Mouse (Mus musculus) brain, adult 2 months (tissue): ENCODE data around the gene Rsph14.
A peak's percentile ranks its signal among the peaks of the same experiment; 100 is the strongest.
"Not testable (repeated sequence)": the region's sequence is repeated elsewhere in the genome, so short reads cannot be mapped to it uniquely, and the experiment has no call there.

Source experiments
- DNase-seq: peaks from one replicate; pipeline ENCODE4 v3.0.0; 2011; ENCODE audit warnings: low read depth, low spot score

Gene Rsph14

GRCm38 (mm10) chr10:75053655-75054054 is 21.3 kb upstream of the Rsph14 start:
- no peak for DNase-seq

- no peak for DNase-seq
Observed at GRCm38 (mm10) chr10:75052902-75053301, 20.5 kb upstream of the Rsph14 start.

DNA sequence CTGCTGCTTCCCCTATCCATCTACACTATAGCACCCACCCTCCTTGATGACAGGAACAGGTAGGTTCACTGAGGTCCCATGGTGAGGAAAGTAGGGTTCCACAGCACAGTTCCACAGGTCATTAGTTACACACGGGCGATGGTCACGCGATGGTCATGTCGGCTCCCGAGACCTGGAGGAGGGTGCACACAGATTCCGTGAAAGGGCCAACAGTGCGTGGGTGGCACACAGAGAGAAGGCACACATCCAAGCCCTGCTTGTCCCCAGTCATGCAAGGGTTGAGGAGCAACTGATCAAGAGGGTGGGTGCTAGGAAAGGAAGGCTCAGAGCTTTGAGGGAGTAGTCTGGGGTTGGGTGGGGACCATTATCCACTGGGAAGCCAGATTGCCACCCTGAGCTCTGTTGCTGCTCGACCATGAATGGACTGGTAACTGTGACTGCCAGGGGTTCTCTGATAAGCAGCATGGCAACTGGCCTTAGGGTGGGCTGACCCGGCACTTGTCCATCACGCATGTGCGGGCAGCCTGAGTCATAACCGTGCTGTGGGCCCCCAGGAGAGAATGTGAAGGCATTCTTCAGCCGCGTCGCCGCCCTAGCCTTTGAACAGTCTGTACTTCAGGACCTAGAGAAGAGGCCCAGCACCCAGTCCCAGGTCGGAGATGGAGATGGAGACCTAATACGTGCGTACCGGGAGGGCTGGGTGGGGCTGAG is 19.1 kb upstream of the Rsph14 start:
- DNase-seq = no peak

DNA sequence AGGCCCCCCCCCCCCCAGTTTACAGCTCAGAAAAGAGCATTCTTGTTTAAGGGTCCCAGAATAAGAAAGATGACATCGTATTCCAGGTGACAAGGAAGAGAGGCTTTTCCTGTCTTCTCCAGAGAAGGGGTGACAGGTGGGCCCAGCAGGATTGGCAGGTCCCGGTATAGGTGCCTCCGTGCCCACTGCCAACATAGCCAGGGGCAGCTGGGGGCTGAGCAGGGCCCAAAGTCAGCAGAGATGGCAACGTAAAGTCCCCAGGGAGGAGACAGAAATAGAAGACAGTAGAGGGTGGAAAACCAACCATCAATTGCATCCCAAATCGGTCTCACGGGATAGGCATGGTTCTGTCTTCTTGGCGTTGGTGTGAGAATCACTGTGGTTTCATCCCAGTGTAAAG is 16.3 kb upstream of the Rsph14 start:
- no peak for DNase-seq

GRCm38 (mm10) chr10:75045831-75046230 is 13.4 kb upstream of the Rsph14 start:
- DNase-seq = no peak

- DNase-seq = no peak
Observed at GRCm38 (mm10) chr10:75044459-75044858, 12.1 kb upstream of the Rsph14 start.

DNA sequence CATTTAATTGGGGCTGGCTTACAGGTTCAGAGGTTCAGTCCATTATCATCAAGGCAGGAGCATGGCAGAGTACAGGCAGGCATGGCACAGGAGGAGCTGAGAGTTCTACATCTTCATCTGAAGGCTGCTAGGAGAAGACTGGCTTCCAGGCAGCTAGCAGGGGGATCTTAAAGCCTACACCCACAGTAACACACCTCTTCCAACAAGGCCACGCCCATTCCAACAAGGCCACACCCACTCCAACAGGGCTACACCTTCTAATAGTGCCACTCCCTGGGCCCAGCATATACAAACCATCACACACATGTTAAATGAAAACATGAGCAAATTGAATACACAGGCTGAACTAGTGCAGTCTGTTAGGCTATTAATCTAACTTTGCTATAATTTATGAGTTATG is 9.7 kb upstream of the Rsph14 start:
- DNase-seq = not testable (repeated sequence)

GRCm38 (mm10) chr10:75036883-75037379 is 4.5 kb upstream of the Rsph14 start, which contains the start of gene Rab36:
Gene Rab36 (plus strand): TSS chr10:75037058.
- peak; percentile 95 for DNase-seq

DNA sequence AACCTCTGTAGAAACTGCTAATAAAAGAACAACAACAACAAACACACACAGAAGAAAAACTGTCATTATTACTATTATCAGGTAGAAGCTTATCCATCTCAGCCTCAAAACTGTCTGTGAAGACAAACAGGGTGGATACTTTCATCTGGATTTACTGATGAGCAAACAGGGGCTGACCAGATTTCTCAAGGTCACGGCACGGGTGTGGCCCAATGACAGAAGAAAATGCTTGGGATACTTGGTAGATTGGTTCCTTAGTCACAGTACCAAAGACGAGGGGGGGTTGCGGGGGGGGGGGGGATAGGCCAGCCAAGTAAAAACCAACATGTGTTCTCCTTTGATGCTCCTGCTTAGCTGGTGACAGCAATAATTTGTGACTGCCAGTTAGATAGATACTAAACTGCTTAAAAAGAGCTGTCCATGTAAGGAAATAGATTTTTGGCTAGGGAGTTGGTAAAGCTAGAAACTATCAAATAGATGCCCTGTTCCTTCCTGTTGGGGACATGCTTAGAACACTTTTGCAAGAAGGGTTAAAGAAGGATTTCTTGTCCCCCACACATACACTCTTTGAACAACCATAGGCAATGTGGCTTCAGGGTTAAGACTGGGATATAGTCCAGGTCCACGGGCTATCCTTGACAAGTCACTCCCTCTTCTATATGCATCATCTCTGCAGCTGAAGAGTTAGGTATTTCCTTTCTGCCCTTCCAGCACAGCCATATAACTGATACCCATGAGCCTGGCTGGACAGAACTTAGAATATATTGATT is 856 bp downstream of the Rsph14 start:
- DNase-seq = no peak

DNA sequence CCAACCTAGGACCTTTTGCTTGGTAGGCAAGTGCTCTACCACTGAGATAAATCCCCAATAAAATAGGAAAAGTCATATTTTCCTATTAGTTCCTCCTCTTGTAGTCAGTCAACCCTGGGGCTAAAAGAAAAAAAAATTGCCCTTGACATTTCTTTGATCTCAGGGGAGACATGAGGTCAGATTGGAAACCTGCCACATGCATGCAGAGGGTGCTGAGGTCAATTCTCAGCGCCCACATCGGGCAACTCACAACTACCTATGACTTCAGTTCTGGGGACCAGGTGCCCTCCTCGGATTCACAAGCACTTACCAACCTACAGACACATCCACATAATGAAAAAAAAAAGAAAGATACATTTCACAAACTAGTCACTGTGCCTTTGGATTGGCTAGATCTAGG is 2.2 kb downstream of the Rsph14 start:
- DNase-seq = no peak

- no peak for DNase-seq
Observed at GRCm38 (mm10) chr10:75029677-75030076, 2.7 kb downstream of the Rsph14 start.

DNA sequence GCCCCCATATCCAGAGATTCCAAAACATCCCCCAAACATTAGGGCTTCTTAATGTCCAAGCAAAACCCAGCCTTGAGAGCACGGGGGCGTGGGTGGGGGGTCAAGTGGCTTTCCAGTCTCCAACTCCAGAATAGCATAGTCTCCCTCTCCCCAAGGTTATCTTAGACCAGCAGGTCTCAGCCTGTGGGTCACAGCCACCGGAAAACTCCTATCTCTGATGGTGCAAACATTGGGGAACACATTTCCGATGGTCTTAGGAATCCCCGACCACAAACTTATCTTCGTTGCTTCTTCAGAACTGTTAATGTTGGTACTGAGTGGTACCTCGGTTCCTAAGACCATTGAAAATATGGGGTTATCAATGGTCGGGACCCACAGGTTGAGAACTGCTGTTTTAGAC is 3.6 kb downstream of the Rsph14 start:
- no peak for DNase-seq

- DNase-seq = no peak
Observed at GRCm38 (mm10) chr10:75026491-75026890, 5.9 kb downstream of the Rsph14 start.

- DNase-seq = peak; percentile 78
Observed at GRCm38 (mm10) chr10:75021138-75021537, 11.2 kb downstream of the Rsph14 start.

DNA sequence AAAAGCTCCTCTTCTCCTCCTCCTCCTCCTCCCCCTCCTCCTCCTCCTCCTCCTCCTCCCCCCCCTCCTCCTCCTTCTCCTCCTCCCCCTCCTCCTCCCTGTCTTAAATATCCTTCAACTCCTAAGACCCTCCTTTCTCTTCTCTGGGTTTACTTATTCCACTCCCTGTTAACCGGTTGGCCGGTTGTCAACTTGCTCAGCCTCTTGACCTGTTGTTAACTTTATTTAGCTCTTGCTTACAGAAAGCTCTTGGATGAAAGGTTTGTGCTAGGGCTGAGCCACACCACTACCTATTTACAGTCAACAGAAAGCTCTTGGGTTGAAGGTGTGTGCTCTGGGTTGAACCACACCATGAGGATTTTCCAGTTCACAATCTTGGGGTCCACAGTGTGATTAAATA is 12.1 kb downstream of the Rsph14 start:
- no peak for DNase-seq

- no peak for DNase-seq
Observed at GRCm38 (mm10) chr10:75016481-75016880, 15.9 kb downstream of the Rsph14 start.

GRCm38 (mm10) chr10:75015465-75015864 is 16.9 kb downstream of the Rsph14 start:
- DNase-seq = no peak

- peak; percentile 33 for DNase-seq
Observed at GRCm38 (mm10) chr10:75010704-75011103, 21.7 kb downstream of the Rsph14 start.

- DNase-seq = peak; percentile 93
Observed at GRCm38 (mm10) chr10:75006889-75007662, 25.3 kb downstream of the Rsph14 start.

DNA sequence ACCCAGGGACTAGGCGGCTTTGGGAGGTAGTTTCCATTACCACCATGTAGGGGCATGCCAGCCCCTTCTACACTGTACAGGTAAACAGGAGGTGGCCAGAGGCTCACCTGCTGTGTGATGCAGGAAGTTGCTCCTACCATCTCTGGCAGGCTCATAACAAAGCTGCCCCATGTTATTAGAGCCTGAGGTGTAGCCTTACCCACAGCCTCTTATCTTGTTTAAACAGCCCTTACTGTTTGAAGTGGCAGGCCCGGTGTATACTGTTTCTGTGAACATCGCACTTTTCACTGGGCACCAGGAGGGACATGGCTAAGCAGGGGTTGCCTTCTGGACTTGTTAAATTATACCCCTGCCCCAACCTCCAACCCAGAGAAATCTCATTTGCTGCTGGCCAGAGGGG is 28.3 kb downstream of the Rsph14 start:
- no peak for DNase-seq

DNA sequence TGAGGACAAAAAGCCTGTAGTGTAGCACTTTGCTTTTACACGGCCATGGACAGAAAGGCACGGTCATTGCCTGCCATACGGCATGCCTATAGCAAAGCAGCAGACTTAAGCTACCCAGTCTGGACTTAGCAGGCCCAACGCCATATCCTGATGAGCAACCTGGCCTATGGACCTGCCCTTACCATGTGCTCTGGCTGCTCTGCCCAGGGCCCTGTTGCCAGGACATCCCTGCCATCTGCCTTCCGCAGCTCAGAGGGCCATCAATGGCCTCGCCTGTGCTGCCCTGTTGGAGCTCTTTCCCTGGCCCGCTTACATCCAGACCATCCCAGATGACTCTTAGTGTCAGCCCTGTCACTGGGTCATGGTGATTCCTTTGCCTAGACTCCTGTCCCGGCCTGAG is 31.0 kb downstream of the Rsph14 start:
- DNase-seq = peak; percentile 93

DNA sequence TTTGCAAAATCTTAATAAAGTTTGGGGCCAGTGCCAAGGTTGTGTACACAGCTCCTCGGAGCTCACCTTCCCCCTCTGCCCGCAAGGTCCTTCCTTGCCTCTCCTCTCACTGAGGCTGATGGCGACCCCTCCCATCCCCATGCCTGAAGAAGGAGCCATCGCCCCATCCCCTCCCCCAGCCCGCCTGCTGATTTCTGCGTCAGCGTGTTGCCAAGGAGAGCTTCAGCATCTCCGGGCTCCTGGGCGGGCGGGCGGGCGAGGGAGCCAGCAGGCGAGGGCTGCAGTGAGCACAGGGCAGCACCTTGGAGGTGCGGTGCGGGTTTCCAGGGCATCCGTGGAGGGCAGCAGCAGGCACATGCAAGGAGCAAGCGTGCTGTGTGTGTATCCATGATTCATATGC is 37.0 kb downstream of the Rsph14 start:
- peak; percentile 63 for DNase-seq
